Mouse (Mus musculus) olfactory bulb, adult 2 months (tissue): ENCODE measurements around the gene Akt1s1.

ENCODE experiments used
- CTCF ChIP-seq: fragments of 200-500 bp; IDR thresholded peaks from 2 replicates; pipeline ENCODE4 v1.5.1; 2012; ENCODE audit warnings: low read depth, mild to moderate bottlenecking, low read length, moderate library complexity; ENCODE audit not compliant: insufficient read depth
- POLR2A ChIP-seq: fragments of 200-500 bp; IDR thresholded peaks from 2 replicates; pipeline ENCODE4 v1.6.1; 2012; ENCODE audit warnings: mild to moderate bottlenecking, low read depth, low read length, moderate library complexity; ENCODE audit not compliant: insufficient read depth

GRCm38 (mm10) chr7:44863982-44864494 is 15.2 kb downstream of the Akt1s1 start:
- TF ChIP-seq CTCF = no peak
- TF ChIP-seq POLR2A = no peak
